Mouse (Mus musculus) pancreas, adult 10 weeks (tissue): ENCODE results near the gene Trim13. TPM values are rescaled to one million over a fixed set of nuclear protein-coding genes. Genes with fewer than 3 reads are reported as not detected.

Source experiments
- polyA plus RNA-seq: library from polyadenylated mRNA; stranded (reverse); fragments of 350-450 nt; fragmentation: Illumina TruSeq; extraction: RNeasy Lipid Tissue Mini Kit (QIAGEN cat#74804); gene quantifications from one replicate; pipeline ENCODE4 v1.2.3, GENCODE M21; 2015; ENCODE audit warnings: low read depth, low replicate concordance; ENCODE audit not compliant: insufficient read depth

Gene Trim13
- polyA plus RNA-seq = not detected

DNA sequence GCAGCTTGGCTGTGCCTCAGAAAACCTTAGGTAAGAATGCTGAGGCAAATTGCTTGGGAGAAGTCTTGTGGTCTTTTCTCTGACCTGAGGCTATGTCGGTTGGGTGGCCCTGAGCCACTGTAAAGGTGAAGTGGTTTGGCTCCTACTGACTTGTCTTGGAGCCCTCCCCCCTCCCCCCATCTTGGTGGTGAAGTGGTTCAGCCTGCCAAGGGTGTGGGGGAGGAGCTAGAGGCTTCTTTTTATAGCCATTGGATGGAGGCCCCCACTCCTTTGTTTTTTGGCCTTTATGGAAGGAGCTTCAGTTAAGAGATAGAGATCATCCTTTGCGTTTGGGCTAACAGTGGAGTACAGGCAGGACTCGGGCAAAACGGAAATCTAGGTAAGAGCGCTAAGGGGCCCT lies at the start of gene Trim13:
Trim13 (plus strand) TSS at position 280 of the 400 bp plus-strand sequence.

DNA sequence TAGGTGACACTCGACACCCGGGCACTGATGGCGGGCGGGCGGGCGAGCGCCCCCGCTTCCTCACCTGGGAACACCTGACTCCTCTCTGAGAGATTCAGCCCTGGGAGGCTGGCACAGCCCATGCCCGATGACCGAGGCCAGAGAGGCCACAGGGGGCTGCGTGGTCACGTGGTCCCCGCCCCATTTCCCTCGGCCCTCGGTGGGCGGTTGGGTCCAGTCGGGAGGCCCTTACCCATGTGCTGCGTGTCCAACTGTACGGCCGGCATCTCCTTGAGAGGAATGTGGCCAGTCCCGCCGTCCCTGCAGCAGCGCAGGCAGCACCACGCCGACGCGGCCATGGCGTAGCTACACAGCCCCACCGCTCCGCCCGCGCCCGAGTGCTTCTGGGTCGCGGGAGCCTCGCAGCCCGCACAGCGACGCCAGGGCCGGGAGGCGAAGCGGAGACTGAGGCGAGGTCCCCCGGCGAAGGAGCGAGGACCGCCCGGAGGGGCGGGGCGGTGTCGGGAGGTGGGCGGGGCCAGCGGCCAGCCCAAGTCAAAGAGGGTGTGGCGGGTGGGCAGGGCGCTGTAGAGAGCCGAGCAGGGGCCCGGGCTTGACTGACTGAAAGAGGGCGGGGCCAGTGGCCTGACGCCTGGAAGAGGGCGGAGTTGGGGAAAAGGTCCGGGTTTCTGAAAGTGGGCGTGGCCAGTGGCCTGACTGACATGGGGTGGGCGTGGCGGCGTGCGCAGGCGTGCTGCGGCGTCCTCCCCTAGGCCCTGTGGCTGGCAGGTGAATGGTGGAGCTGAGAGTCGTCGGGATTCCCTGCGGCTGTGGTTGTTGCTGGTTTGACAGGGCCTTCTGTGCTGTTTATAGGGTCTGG lies 41.5 kb upstream of the Trim13 start, which contains the start of gene Spryd7:
Spryd7 (minus strand) TSS at position 598 of the 859 bp plus-strand sequence.

DNA sequence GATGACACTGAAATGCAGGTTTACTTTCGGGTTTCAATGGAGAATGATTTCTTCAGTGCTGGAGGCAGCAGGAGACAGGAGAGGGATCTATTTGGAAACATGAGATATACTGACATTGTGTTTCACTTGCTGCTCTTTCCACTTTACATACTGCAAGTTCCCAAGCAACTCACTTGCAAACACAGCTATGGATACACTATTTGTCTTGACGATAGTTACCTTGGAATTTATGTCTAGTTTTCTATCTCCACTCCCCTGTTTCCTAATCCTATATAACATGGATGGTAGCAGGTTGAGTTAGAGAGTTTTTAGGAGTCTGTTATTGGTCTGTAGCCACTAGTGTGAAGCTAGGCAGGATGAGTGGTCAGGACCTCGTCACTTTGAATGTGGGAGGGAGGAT lies 9.1 kb downstream of the Trim13 start, which contains the start of gene Kcnrg:
Kcnrg (plus strand) TSS at position 301 of the 400 bp plus-strand sequence.

Other genes starting within 250 kb of the Trim13 start
- 0.78 TPM for gene Ebpl, start 237.8 kb upstream of the Trim13 start, polyA plus RNA-seq
- gene Kpna3, start 158.4 kb upstream of the Trim13 start, polyA plus RNA-seq = 3.7 TPM
- 2.9 TPM for gene Spryd7, start 41.4 kb upstream of the Trim13 start, polyA plus RNA-seq
- not detected for gene Kcnrg, start 9.2 kb downstream of the Trim13 start, polyA plus RNA-seq